Mouse (Mus musculus) yolk sac, embryonic 10.5 days (tissue): ENCODE data around the gene Nipa1.
A peak's percentile ranks its signal among the peaks of the same experiment; 100 is the strongest.

Experiments
- DNase-seq: peaks from one replicate; pipeline ENCODE4 v3.0.0-alpha.2; 2017; ENCODE audit warnings: low spot score

Nipa1 gene

DNA sequence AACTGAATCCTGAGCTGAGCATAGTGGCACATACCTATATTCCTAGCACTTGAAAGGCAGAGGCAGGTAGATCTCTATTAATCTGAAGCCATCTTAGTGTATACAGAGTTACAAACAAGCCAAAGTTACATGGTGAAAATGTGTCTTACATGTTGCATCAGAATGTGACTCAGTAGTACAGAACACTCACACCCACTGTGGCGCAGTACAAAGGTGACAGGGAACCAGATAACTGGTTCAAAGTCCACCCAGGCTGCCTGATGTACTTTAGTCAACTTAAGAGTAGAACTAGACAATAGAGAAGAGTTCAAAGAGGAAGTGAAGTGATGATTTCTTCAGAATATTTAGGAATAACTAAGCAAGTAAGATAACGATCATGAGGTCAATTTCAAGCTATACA, 84.7 kb downstream of the Nipa1 start:
- peak; percentile 67 for DNase-seq

DNA sequence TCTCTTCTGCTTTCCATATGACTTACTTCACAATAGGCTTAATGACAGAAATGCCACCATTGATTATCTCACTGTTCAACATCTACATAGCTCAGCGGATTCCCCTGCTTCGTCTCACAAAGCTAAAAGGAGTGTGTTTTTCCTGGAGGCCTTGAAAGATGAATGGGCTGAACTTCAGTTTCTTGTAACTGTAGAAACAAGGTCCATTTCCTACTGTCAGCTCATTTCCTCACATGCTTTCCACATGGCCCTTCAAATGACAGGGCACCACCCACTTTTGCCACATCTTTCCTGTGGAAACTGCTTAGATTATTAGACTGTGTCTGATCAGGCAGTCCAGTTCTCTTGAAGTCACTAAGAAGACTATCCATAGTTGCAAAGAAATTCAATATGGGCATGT, 91.1 kb downstream of the Nipa1 start:
- DNase-seq: no peak
